Mouse (Mus musculus) lung, adult 18-20 months (tissue): ENCODE data around the gene Gm10382.
"Not testable (repeated sequence)": the region's sequence is repeated elsewhere in the genome, so short reads cannot be mapped to it uniquely, and the experiment has no call there.

Experiments used
- DNase-seq, 2 experiments: peaks; one replicate each; pipeline ENCODE4 v3.0.0; 2022; ENCODE audit warnings: mixed read lengths in 2 of 2

Gm10382 gene

GRCm38 (mm10) chr5:125419124-125419523 lies 30.0 kb downstream of the Gm10382 start:
- DNase-seq = no peak

GRCm38 (mm10) chr5:125425698-125426276 lies 36.7 kb downstream of the Gm10382 start:
- DNase-seq = no peak

- no peak for DNase-seq
These were observed 37.2 kb downstream of the Gm10382 start for GRCm38 (mm10) chr5:125426343-125426742.

- DNase-seq = not testable (repeated sequence)
These were observed 43.2 kb downstream of the Gm10382 start for GRCm38 (mm10) chr5:125432324-125432723.

GRCm38 (mm10) chr5:125433793-125434337 lies 44.7 kb downstream of the Gm10382 start, which contains the start of gene Dhx37:
Gene Dhx37 (minus strand): TSS chr5:125434121.
- DNase-seq = peak; percentile 93 to 96

GRCm38 (mm10) chr5:125434347-125434746 lies 45.2 kb downstream of the Gm10382 start:
- not testable (repeated sequence) for DNase-seq
